Mouse (Mus musculus): ENCODE measurements at regions not wholly inside any gene's neighbourhood (a gene's known extent, or its start where the extent isn't known, plus 50 kb on each side); places are given as distances from the start of the nearest gene placed in this dataset.

GRCm38 (mm10) chr12:70589315-70589742 is 136.4 kb downstream of the Tmx1 start:
- TF ChIP-seq CTCF (IDR thresholded peaks at IDR 0.05; ENCODE audit: control insufficient read depth, insufficient read depth, low read length) (no peak), POLR2A (IDR thresholded peaks at IDR 0.05; ENCODE audit: borderline replicate concordance, control insufficient read depth, low read depth, low read length) (no peak)
